Mouse (Mus musculus) left cerebral cortex, adult 2 months (tissue): ENCODE measurements around the gene Morf4l2. TPM values are rescaled to one million over a fixed set of nuclear protein-coding genes. Genes with fewer than 3 reads are reported as not detected.

Experiments used
- total RNA-seq, 2 experiments: library from RNA; stranded (reverse); gene quantifications; 2 replicates each; pipeline ENCODE4 v1.2.3; 2021

The Morf4l2 gene
- total RNA-seq, 2 experiments from 2014 or later: 325 to 327 TPM

Other genes starting within 250 kb of the Morf4l2 start
- gene Kir3dl1, start 225.7 kb downstream of the Morf4l2 start, total RNA-seq: not detected
- gene Kir3dl2, start 199.6 kb downstream of the Morf4l2 start, total RNA-seq: not detected
- 100 to 1,000 TPM; 172 to 177 TPM for gene Tceal3, start 152.8 kb downstream of the Morf4l2 start, total RNA-seq
- 10 to 100 TPM; 14.1 to 16.6 TPM for gene Tceal1, start 35.7 kb downstream of the Morf4l2 start, total RNA-seq
- gene Glra4, start 36.5 kb upstream of the Morf4l2 start, total RNA-seq: under 1 TPM in 1 of 2 experiments, not detected in 1; 0.89 TPM
- 100 to 1,000 TPM; 435 to 470 TPM for gene Plp1, start 79.0 kb upstream of the Morf4l2 start, total RNA-seq
- gene Rab9b, start 125.1 kb upstream of the Morf4l2 start, total RNA-seq: 10 to 100 TPM; 13.8 to 16.0 TPM
- gene H2bfm, start 183.6 kb upstream of the Morf4l2 start, total RNA-seq: not detected
- 10 to 100 TPM in 1 of 2 experiments, 1 to 10 TPM in 1; 7.5 to 19.7 TPM for gene Tmsb15b2, start 231.8 kb upstream of the Morf4l2 start, total RNA-seq
- 1 to 10 TPM; 3.6 to 3.8 TPM for gene Tmsb15l, start 233.2 kb upstream of the Morf4l2 start, total RNA-seq
- gene Tmsb15b1, start 233.2 kb upstream of the Morf4l2 start, total RNA-seq: 1 to 10 TPM; 2.8 to 7.7 TPM
- gene Zcchc18, start 249.5 kb upstream of the Morf4l2 start, total RNA-seq: 100 to 1,000 TPM; 258 to 272 TPM